Mouse (Mus musculus): ENCODE results near the gene Ift122. TPM values are rescaled to one million over a fixed set of nuclear protein-coding genes. Genes with fewer than 3 reads are reported as not detected.

Ift122 gene
- polyA plus RNA-seq, 3 experiments from 2014 or later = 1.3 to 2.0 (median 1.6) TPM

DNA sequence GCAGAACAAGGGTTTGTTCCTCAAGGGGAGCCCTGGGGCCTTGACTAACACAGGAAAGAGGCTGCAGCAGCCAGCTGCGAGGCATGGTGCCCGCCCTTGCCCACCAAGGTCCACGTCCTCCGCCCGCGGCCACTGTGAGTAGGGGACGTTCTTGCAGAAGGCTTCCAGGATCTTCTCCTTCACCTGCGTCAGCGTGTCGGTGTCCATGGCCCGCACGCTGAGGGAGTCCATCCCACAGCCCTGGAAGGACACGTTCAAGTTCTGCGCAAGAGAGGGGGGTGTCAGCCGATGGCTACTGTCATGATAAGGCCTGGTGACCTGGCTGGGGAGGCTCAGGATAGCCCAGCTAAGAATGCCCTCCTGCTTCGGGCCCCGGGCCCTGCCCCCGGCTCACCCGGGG lies 107.1 kb downstream of the Ift122 start:
- no peak for ATAC-seq

DNA sequence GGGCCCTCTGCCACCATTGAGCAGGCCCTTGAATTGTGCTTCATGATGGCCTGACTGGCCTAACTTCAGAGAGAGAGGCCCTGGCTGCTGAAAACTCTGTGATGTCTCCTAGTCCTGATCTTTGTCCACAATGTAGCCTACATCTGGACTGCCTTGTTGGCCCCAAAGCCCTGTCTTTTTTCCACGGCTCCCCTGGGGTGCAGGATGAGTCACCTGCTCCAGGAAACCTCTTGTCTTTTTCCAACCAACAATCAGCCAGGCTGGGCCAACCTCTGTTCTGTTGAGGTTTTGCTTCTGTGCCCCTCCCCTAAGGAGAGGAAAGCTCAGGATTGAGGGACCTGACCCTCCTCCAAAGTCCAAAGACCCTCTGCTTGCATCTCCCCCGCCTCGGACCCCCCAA lies 108.5 kb downstream of the Ift122 start:
- no peak for ATAC-seq

DNA sequence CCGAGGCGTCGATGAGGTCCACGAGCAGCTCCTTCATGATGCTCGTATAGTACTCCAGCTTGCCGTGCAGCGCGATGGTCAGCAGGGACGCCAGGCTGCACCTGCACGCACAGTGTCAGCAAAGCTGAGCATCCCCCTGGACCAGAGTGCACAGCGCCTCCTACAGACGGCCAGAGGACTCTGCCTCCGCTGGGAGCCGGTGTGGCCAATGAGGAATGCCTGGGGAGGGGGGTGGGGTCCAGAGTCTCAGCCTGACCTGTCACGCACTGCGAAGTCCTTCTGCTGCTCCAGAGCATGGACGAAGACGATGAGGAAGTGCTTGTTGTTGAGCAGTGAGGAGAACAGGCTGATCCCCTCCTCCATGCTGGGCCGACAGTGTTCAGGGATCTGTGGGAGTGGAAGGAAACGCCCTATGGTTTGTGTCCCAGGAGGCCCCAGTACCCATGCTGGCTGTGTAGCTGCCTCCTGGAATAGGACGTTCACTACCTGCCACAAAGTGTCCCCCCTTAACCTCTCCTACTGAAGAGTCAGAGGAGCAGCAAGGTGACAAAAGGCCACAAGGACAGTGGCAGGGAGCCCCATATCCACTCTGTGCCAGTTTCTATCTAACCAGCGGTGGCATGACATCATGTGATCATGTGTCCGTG lies 109.3 kb downstream of the Ift122 start:
- ATAC-seq = no peak

DNA sequence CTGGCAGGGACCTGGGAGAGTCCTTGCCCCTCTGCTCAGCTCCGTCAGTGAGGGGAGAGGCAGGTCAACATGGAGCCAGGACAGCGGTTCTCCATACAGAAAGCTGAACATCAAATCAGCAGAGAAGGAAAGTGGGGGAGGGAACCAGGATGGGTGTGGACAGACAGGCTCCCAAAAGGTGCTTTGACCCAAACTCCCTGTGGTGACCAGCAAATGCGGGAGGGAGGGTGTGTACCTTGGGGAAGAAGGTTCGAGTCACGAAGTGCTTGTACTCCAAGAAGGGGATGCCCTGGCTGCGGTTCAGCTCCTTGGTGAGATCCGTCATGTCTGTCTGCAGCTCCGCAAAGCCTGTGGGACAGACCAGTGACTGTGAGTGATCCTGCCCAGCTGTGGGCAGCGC lies 110.4 kb downstream of the Ift122 start:
- no peak for ATAC-seq

DNA sequence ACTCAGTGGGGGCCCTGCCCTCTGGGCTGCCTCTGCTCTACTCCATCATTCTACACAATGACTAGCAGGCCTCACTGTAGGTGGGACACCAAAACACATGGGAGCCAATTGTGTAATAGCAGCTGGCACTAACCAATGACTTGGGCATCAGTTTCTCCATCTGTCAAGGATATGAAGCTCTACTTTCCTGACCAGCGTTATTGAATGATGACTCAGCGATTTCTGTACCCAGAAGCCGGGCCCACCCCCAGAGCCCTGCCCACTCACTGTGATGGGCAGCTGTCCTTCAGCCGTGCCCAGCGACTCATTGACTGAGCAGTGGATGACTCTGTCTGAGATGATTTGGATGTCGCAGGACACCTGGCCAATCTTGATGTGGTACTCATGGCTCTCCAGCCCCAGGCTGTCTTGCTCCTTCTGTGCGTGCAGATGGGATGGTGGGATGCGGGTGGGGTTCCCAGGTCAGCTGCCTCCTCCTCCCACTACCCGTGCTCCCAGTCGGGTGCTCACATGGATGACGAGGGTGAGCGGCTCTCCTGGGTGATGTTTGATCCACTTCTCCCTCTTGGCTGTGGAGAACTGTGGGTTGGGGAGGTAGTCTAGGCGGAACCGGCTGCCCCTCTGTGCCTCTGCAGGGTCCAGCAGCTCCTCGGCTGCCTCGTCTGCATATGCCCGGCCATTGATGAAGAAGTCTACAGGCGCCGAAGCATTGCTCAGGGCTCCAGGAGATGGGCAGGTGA lies 113.1 kb downstream of the Ift122 start:
- no peak for ATAC-seq

DNA sequence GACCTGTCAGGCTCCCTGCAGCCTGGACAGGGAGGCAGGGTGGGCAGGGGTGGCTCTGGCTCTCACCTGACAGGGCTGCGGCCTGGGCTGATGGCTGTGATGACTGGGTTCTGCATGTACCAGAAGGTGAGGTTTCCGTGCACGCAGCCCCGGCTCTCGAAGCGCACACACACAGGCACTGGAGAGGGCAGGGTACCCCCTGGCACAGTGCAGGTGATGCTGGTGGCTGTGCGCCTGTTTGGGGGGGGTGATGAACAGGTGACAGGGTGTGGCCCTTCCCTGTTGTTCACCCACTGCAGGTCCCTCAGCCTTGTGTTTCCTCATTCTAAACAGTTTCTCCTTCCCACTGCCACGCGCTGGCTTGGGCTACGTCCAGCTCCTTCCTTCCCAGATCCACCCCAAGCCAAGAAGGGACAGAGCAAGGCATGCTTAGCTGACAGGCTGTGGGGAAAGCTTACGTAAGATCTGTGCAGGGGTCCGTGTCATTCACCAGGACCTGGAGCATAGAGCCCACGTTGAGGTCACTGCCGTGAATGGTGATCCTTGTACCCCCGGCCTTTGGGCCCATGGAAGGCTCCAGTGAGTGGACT lies 114.1 kb downstream of the Ift122 start:
- no peak for ATAC-seq

DNA sequence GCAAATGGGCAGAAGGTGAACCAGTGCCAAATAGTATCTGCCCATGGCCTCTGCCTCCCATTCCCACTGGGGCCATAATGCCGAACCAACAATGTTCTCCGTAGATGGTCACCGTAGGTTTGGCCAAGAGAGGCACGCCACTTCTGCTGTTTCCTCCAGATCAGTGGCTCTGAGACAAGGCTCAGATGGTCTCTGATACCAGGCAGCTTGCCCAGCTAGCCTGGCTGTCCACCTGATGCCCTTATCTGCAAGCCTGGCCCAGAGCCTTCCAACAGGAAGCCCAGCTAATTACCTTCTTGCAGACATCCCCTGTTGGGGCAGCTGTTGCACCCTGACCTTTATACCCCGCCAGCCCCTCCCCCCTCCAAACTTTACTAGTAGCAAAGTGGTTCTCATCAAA lies 114.8 kb downstream of the Ift122 start:
- ATAC-seq = no peak

DNA sequence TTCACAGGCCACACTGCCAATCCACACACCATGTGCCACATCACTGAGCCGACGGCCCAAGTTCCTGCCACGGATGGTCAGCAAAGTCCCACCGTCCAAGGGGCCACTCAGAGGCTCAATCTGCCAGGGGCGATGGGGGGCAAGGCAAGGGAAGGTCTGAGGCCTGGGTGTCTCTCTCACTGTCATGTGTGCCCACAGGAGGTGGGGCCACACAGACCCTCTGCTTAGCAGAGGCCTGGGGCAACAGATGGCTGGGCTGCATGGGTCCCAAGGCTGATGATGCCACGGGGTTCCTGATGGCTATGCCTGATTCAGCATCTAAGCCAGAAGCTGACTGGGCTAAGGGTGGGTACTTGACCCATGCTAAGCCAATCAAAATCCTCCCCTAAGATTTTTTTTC lies 115.4 kb downstream of the Ift122 start:
- ATAC-seq = no peak

DNA sequence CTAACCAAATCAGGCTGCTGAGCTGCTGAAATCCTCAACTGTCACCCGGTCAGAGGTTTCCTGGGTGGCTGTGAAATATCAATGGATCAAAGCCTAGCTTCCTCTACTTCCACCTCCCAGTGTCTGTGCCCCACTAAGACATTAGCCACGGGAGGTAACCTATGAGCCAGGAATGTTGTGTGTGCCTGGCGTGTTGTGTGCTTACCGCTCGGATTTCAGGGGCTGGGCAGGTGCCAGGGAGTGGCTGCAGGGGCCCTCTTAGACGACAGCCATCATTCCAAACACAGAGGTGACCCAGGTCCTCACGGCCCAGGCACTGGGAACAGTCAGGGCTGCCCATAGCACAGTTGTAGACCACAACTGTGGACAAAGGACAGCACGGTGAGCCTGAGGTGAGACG lies 115.8 kb downstream of the Ift122 start:
- no peak for ATAC-seq

DNA sequence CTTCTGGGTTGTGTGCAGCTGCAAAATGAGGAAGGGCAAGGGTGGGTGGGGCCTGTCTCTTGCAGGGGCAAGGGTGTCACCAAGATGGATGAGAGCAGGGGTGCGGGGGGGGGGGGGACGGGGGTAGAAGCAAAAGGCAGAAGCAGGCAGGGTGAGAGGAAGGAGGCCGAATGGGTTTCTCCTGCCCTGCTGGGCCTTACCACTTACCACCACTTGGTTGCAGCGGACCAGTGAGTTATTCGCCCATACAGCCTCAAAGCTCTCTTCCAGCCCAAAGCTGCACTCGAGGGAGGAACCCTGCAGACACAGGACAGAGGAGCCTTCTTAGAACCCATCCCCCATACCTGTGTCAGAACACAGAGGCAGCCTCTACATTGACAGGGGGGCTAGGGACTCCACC lies 116.7 kb downstream of the Ift122 start:
- ATAC-seq = no peak

DNA sequence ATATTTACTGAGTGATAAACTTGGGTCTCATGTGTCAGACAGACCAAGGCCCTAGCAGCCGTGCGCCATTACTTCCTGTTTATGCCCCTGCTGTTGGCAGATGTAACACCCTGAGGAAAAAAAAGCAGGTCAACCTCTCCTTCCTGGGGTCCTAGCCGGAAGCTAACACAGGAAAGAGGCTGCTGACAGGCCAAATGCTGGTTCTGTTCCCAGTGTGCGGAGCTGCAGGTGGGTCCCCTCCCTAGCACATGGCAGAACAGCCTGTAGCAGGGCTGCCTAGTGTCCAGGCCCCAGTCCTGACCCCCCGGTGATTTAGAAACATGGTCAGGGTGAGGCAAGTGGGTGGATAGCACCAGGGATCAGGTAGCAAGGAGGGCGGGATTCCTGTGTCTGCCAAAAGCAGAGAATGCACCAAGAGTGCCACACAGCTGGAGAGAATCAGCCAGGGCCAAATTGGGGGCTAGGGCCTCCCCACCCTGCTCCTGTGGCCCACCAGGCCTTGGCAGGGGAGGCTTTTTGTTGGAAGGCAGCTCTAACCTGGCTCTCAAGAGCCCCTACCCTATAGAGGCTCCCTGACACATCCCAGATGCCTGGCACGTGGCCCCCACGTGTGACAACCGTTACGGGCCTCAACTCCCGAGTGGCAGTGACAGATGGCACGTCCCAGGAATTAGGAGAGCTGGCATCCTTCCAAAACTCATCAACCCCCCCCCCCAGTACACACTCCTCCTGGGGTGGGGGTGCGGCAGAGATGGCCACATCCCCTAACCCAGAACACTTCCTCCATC lies 118.2 kb downstream of the Ift122 start:
- no peak for ATAC-seq

DNA sequence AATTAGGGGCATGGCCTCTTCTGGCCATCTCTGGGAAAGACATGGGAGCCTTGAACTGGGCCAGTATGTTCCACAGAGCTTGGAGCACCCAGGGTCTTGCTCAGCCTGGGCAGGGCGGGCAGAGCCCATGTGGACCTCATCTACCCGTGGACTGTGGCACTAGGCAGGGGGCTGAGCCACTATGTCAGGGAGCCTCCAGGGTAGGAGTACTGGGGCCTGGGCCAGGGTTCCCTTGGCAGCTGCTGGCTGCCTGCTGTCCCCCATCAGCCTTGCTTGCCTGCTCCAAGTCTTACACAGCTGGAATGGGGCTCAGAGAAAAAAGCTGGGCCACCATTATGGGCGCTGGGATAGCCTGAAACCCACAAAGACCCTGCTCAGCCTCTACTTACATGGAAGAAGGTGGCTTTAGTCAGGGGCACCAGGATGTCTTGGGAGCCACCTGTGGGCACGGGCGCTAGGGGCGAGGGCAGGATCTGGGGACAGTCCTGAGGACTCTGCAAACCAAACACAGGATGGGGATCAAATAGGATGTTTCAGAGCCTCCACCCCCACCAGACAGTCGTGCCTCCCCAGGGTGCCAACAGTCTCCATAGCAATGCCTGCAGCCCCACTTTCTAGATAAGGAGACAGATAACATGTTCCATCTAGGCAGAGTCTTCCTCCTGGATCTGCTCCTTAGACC lies 119.0 kb downstream of the Ift122 start:
- ATAC-seq = no peak

DNA sequence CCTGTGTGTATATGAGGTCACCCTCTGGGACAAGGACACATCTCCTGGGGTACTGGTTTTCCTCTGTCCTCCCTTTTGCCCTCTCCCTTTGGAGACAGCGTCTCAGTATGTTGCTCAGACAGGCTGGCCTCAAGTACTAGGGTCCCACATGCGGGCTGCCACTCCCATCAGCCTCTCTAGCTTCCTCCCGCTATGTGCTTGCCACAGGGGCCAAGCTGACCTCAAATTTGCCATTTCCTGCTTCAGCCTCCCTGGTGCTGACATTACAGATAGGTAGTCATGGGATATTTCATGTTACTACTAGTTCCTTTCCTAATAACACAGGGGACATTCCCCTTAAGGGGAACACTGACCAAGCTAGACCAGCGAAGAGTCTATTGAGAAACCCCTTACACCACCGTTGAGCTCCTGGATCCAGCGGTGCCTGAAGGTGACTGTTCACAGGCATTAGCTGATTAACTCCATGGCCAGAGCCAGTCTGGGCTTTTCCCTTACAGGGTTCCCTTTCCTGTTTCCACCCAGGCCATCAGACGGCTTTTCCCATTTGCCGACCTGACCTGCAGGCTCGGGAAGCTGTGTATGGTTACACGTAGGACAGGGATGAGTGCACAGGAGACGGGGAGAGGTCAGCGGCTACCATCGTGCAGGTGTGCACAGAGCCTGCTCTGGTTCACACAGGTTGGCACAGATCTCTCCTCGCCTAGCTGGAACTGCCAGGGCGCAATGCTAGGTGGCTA lies 120.0 kb downstream of the Ift122 start:
- no peak for ATAC-seq

DNA sequence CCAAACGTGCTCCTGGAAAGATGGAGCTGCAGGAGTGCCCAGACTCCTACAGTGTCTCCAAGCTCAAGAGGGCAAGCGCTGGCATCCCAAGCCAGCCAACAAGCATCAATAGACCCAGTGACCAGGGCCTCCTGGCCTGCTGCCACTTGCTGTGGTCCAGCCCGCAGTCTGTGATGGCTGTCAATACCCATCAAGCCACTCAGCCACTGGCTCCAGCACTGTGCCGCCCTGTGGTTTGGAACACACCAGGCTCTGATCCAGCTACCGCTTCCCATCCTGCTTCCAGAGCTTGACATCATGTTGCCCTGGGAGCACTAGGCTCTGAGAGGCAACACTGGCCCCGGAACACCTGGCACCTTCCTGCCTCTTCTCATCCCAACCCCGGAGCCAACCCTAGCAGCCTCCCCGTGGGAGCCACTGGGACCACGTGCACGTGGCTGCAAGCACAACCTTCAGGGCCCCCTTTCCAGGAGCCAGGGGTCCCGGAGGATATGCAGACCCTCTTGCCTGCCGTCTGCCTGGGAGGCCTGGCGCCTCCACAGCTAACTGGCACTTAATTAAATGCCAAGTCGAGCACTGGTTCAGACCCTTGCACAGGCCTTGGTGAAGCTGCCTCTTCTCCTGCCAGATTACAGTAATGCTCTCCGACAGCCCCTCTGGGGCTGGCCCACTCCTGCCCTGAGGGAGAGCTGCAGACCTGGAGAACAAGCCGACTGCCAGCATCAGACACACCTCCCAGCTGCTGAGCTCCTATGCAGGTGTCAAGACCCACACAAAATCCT lies 120.8 kb downstream of the Ift122 start:
- ATAC-seq = no peak

DNA sequence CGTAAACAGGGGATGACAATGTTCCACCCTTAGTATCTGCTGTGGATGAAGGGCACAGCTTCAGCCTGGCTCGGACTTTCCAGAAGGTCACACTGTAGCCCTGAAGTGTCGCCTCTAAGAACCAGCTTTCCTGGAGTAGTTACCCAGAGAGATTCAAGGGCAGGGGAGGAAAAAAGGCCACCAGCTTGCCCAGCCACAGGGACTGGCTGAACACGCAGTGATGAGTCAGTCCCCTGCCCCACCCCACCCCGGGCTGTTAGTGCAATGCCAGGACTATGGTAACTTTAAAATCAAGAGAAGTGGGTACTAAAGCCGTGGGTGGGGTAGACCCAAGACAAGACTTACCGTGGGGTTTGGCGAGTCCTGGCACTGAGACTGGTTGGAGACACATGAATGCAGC lies 122.3 kb downstream of the Ift122 start:
- ATAC-seq = no peak

Other genes starting within 250 kb of the Ift122 start
- gene Raf1, start 176.8 kb upstream of the Ift122 start, polyA plus RNA-seq (2017; shearing (Covaris generic)) = 10 to 100 TPM; 52.6 to 72.0 (median 66.5) TPM
- not detected for gene Tmem40, start 91.1 kb upstream of the Ift122 start, polyA plus RNA-seq (2017; shearing (Covaris generic))
- gene Cand2, start 78.9 kb upstream of the Ift122 start, polyA plus RNA-seq (2017; shearing (Covaris generic)) = 1 to 10 TPM; 2.3 to 4.8 (median 3.7) TPM
- 1,000 to 10,000 TPM; 4,797 to 7,885 (median 7,790) TPM for gene Rpl32, start 44.7 kb upstream of the Ift122 start, polyA plus RNA-seq (2017; shearing (Covaris generic))
- gene Efcab12, start 15.1 kb upstream of the Ift122 start, polyA plus RNA-seq (2017; shearing (Covaris generic)) = under 1 TPM in 2 of 3 experiments, not detected in 1; 0.31 to 0.47 TPM
- 10 to 100 TPM in 1 of 3 experiments, 1 to 10 TPM in 2; 8.6 to 12.8 (median 8.9) TPM for gene Mbd4, start 99 bp upstream of the Ift122 start, polyA plus RNA-seq (2017; shearing (Covaris generic))
- under 1 TPM in 1 of 3 experiments, not detected in 2; 0.43 TPM for gene Rho, start 78.3 kb downstream of the Ift122 start, polyA plus RNA-seq (2017; shearing (Covaris generic))
- not detected for gene H1foo, start 91.5 kb downstream of the Ift122 start, polyA plus RNA-seq (2017; shearing (Covaris generic))
- 10 to 100 TPM in 1 of 3 experiments, 1 to 10 TPM in 2; 7.4 to 12.5 (median 8.0) TPM for gene Plxnd1, start 141.5 kb downstream of the Ift122 start, polyA plus RNA-seq (2017; shearing (Covaris generic))